Mouse (Mus musculus) olfactory bulb, adult 2 months (tissue): Measurements from ENCODE around the gene 1700113H08Rik.

Experiments used
- CTCF ChIP-seq: fragments of 200-500 bp; IDR thresholded peaks from 2 replicates; pipeline ENCODE4 v1.5.1; 2012; ENCODE audit warnings: low read depth, mild to moderate bottlenecking, low read length, moderate library complexity; ENCODE audit not compliant: insufficient read depth
- POLR2A ChIP-seq: fragments of 200-500 bp; IDR thresholded peaks from 2 replicates; pipeline ENCODE4 v1.6.1; 2012; ENCODE audit warnings: mild to moderate bottlenecking, low read depth, low read length, moderate library complexity; ENCODE audit not compliant: insufficient read depth

GRCm38 (mm10) chr10:87098722-87099121 is 40.9 kb downstream of the 1700113H08Rik start:
- TF ChIP-seq CTCF (no peak), POLR2A (no peak)
